Mouse (Mus musculus) CD4-positive, CD25-positive, alpha-beta regulatory T cell, adult 4 months (primary cell): ENCODE data around the gene Kcnk3. TPM values are rescaled to one million over a fixed set of nuclear protein-coding genes. Genes with fewer than 3 reads are reported as not detected.

ENCODE experiments used
- polyA plus RNA-seq, 2 experiments: library from polyadenylated mRNA; unstranded; fragments of 100-300 nt; shearing (Covaris generic); gene quantifications; one replicate each; pipeline ENCODE4 v1.2.1; 2017

The Kcnk3 gene
- polyA plus RNA-seq, 2 experiments from 2014 or later = 0.47 TPM; not detected in 1

Other genes starting within 250 kb of the Kcnk3 start
- gene Otof, start 126.2 kb upstream of the Kcnk3 start, polyA plus RNA-seq = not detected
- gene 1700001C02Rik, start 122.1 kb upstream of the Kcnk3 start, polyA plus RNA-seq = not detected
- gene Cib4, start 42.3 kb upstream of the Kcnk3 start, polyA plus RNA-seq = not detected
- gene Slc35f6, start 59.8 kb downstream of the Kcnk3 start, polyA plus RNA-seq = 10 to 100 TPM; 18.0 to 22.7 TPM
- gene Cenpa, start 78.6 kb downstream of the Kcnk3 start, polyA plus RNA-seq = 10 to 100 TPM; 45.4 to 60.5 TPM
- not detected for gene Dpysl5, start 123.4 kb downstream of the Kcnk3 start, polyA plus RNA-seq
- 1 to 10 TPM; 3.0 to 4.1 TPM for gene Mapre3, start 226.5 kb downstream of the Kcnk3 start, polyA plus RNA-seq